Mouse (Mus musculus): Measurements from ENCODE around the gene Sass6.
"Not testable (repeated sequence)": the region's sequence is repeated elsewhere in the genome, so short reads cannot be mapped to it uniquely, and the experiment has no call there.

Sass6 gene

GRCm38 (mm10) chr3:116650698-116651097 lies 55.9 kb downstream of the Sass6 start:
- Histone ChIP-seq H3K27me3 (ENCODE audit: insufficient read depth, low read length) (no peaks in the 10 kb centered on the region), H3K4me3 (replicated peaks; ENCODE audit: low read length) (no peak overlapping the region), H3K36me3 (ENCODE audit: insufficient read depth, low read length) (peaks cover 67% of the 10 kb centered on the region), H3K4me1 (replicated peaks; ENCODE audit: low read depth, low read length) (peaks cover 66% of the 10 kb centered on the region), H3K9me3 (ENCODE audit: low read length) (no peaks in the 10 kb centered on the region)
- TF ChIP-seq CTCF (conservative IDR thresholded peaks at IDR 0.05; ENCODE audit: low read length) (no peak), POU5F1 (IDR thresholded peaks at IDR 0.05; ENCODE audit: borderline replicate concordance, low read length) (no peak), NANOG (IDR thresholded peaks at IDR 0.05; ENCODE audit: borderline replicate concordance, low read length) (no peak)

- TF ChIP-seq NANOG (IDR thresholded peaks at IDR 0.05; ENCODE audit: borderline replicate concordance, low read length) (no peak), CTCF (conservative IDR thresholded peaks at IDR 0.05; ENCODE audit: low read length) (no peak), POU5F1 (IDR thresholded peaks at IDR 0.05; ENCODE audit: borderline replicate concordance, low read length) (no peak)
- peaks cover 54% of the 10 kb centered on the region for H3K36me3 ChIP-seq (ENCODE audit: insufficient read depth, low read length)
Measured at GRCm38 (mm10) chr3:116652033-116652446, 57.3 kb downstream of the Sass6 start.

GRCm38 (mm10) chr3:116653278-116653945 lies 58.6 kb downstream of the Sass6 start:
- TF ChIP-seq NANOG (IDR thresholded peaks at IDR 0.05; ENCODE audit: borderline replicate concordance, low read length) (no peak), POU5F1 (IDR thresholded peaks at IDR 0.05; ENCODE audit: borderline replicate concordance, low read length) (no peak), CTCF (conservative IDR thresholded peaks at IDR 0.05; ENCODE audit: low read length) (no peak)

More at GRCm38 (mm10) chr3:116652033-116652446, 57.3 kb downstream of the Sass6 start:
- H3K4me3 ChIP-seq (replicated peaks; ENCODE audit: low read length): 0 out of 2 replicates have a peak overlapping the region, but pooled peaks have one; percentile 3
- H3K4me1 ChIP-seq (replicated peaks; ENCODE audit: low read depth, low read length): peaks cover 77% of the 10 kb centered on the region
- H3K9me3 ChIP-seq (ENCODE audit: low read length): no peaks in the 10 kb centered on the region
- H3K27me3 ChIP-seq (ENCODE audit: insufficient read depth, low read length): no peaks in the 10 kb centered on the region

GRCm38 (mm10) chr3:116654051-116654450 lies 59.3 kb downstream of the Sass6 start:
- Histone ChIP-seq H3K4me1 (replicated peaks; ENCODE audit: low read depth, low read length) (peaks cover 91% of the 10 kb centered on the region), H3K36me3 (ENCODE audit: insufficient read depth, low read length) (peaks cover 37% of the 10 kb centered on the region), H3K4me3 (replicated peaks; ENCODE audit: low read length) (0 out of 2 replicates have a peak overlapping the region, but pooled peaks have one; percentile 13)
- H3K9me3 ChIP-seq (ENCODE audit: low read length); H3K27me3 ChIP-seq (ENCODE audit: insufficient read depth, low read length): not testable (repeated sequence)

More at GRCm38 (mm10) chr3:116653278-116653945, 58.6 kb downstream of the Sass6 start:
- Histone ChIP-seq H3K36me3 (ENCODE audit: insufficient read depth, low read length) (peaks cover 43% of the 10 kb centered on the region), H3K4me1 (replicated peaks; ENCODE audit: low read depth, low read length) (peaks cover 90% of the 10 kb centered on the region), H3K27me3 (ENCODE audit: insufficient read depth, low read length) (no peaks in the 10 kb centered on the region), H3K4me3 (replicated peaks; ENCODE audit: low read length) (0 out of 2 replicates have a peak overlapping the region, but pooled peaks have one; percentile 13), H3K9me3 (ENCODE audit: low read length) (no peaks in the 10 kb centered on the region)

- peak; percentile 65; the same call in 1 of the 2 replicates for TF ChIP-seq POU5F1 (IDR thresholded peaks at IDR 0.05; ENCODE audit: borderline replicate concordance, low read length)
- TF ChIP-seq CTCF (conservative IDR thresholded peaks at IDR 0.05; ENCODE audit: low read length): no peak
- peak; percentile 100 for TF ChIP-seq NANOG (IDR thresholded peaks at IDR 0.05; ENCODE audit: borderline replicate concordance, low read length)
- peak overlapping the region; percentile 33 for H3K4me3 ChIP-seq (replicated peaks; ENCODE audit: low read length)
- H3K36me3 ChIP-seq (ENCODE audit: insufficient read depth, low read length): peaks cover 16% of the 10 kb centered on the region
- peaks cover 90% of the 10 kb centered on the region for H3K4me1 ChIP-seq (replicated peaks; ENCODE audit: low read depth, low read length)
- H3K27me3 ChIP-seq (ENCODE audit: insufficient read depth, low read length): no peaks in the 10 kb centered on the region
- no peaks in the 10 kb centered on the region for H3K9me3 ChIP-seq (ENCODE audit: low read length)
Measured at GRCm38 (mm10) chr3:116656184-116656965, 61.6 kb downstream of the Sass6 start.

GRCm38 (mm10) chr3:116658928-116659565 lies 64.3 kb downstream of the Sass6 start:
- TF ChIP-seq CTCF (conservative IDR thresholded peaks at IDR 0.05; ENCODE audit: low read length) (no peak), POU5F1 (IDR thresholded peaks at IDR 0.05; ENCODE audit: borderline replicate concordance, low read length) (no peak), NANOG (IDR thresholded peaks at IDR 0.05; ENCODE audit: borderline replicate concordance, low read length) (no peak)
- H3K4me3 ChIP-seq (replicated peaks; ENCODE audit: low read length): peak overlapping the region; percentile 93
- H3K27me3 ChIP-seq (ENCODE audit: insufficient read depth, low read length): no peaks in the 10 kb centered on the region
- H3K9me3 ChIP-seq (ENCODE audit: low read length): no peaks in the 10 kb centered on the region
- H3K4me1 ChIP-seq (replicated peaks; ENCODE audit: low read depth, low read length): peaks cover 78% of the 10 kb centered on the region
- H3K36me3 ChIP-seq (ENCODE audit: insufficient read depth, low read length): peaks cover 2% of the 10 kb centered on the region; the same call in 1 of the 2 replicates

GRCm38 (mm10) chr3:116659856-116660430 lies 65.2 kb downstream of the Sass6 start:
- Histone ChIP-seq H3K4me3 (replicated peaks; ENCODE audit: low read length) (peak overlapping the region; percentile 93), H3K4me1 (replicated peaks; ENCODE audit: low read depth, low read length) (peaks cover 79% of the 10 kb centered on the region), H3K9me3 (ENCODE audit: low read length) (no peaks in the 10 kb centered on the region), H3K36me3 (ENCODE audit: insufficient read depth, low read length) (peaks cover 2% of the 10 kb centered on the region; the same call in 1 of the 2 replicates), H3K27me3 (ENCODE audit: insufficient read depth, low read length) (no peaks in the 10 kb centered on the region)
- TF ChIP-seq CTCF (conservative IDR thresholded peaks at IDR 0.05; ENCODE audit: low read length) (no peak), NANOG (IDR thresholded peaks at IDR 0.05; ENCODE audit: borderline replicate concordance, low read length) (no peak), POU5F1 (IDR thresholded peaks at IDR 0.05; ENCODE audit: borderline replicate concordance, low read length) (no peak)
